Mouse (Mus musculus): ENCODE measurements around the gene Dscam. TPM values are rescaled to one million over a fixed set of nuclear protein-coding genes. Genes with fewer than 3 reads are reported as not detected.

The Dscam gene
- polyA plus RNA-seq, 1 experiment from 2014 or later, result 0.81 TPM

GRCm38 (mm10) chr16:96907081-96907480 is 263.5 kb downstream of the Dscam start:
- H3K4me1 ChIP-seq (ENCODE audit: control insufficient read depth, insufficient read depth, low read length), result no peaks in the 10 kb centered on the region
- no peaks in the 10 kb centered on the region for H3K9me3 ChIP-seq (replicated peaks; ENCODE audit: control insufficient read depth, low read length)
- WGBS, result 86% methylated on average over 1 of the region's 1 CpGs
- no peak overlapping the region for H3K4me3 ChIP-seq (ENCODE audit: low read depth, low read length)
- no peak overlapping the region for H3K4me2 ChIP-seq (ENCODE audit: low read depth, low read length)
- H3K9ac ChIP-seq (replicated peaks; ENCODE audit: low read length), result no peak overlapping the region
- H3K27ac ChIP-seq (replicated peaks; ENCODE audit: low read depth, low read length), result no peak overlapping the region
- DNase-seq (ENCODE audit: low spot score) (no peak), ATAC-seq (replicated peaks; ENCODE audit: insufficient number of reproducible peaks, low FRiP score, low TSS enrichment, low read depth) (no peak)
- no peaks in the 10 kb centered on the region for H3K36me3 ChIP-seq (replicated peaks; ENCODE audit: control insufficient read depth, insufficient read depth, low read depth, low read length)
- H3K27me3 ChIP-seq (ENCODE audit: control insufficient read depth, insufficient read depth, low read length), result no peaks in the 10 kb centered on the region

GRCm38 (mm10) chr16:96906630-96907029 is 263.9 kb downstream of the Dscam start:
- Histone ChIP-seq H3K36me3 (replicated peaks; ENCODE audit: control insufficient read depth, insufficient read depth, low read depth, low read length) (no peaks in the 10 kb centered on the region), H3K4me3 (ENCODE audit: low read depth, low read length) (no peak overlapping the region), H3K27ac (replicated peaks; ENCODE audit: low read depth, low read length) (no peak overlapping the region), H3K9ac (replicated peaks; ENCODE audit: low read length) (no peak overlapping the region), H3K4me1 (ENCODE audit: control insufficient read depth, insufficient read depth, low read length) (no peaks in the 10 kb centered on the region), H3K9me3 (replicated peaks; ENCODE audit: control insufficient read depth, low read length) (no peaks in the 10 kb centered on the region), H3K4me2 (ENCODE audit: low read depth, low read length) (no peak overlapping the region), H3K27me3 (ENCODE audit: control insufficient read depth, insufficient read depth, low read length) (no peaks in the 10 kb centered on the region)
- ATAC-seq (replicated peaks; ENCODE audit: insufficient number of reproducible peaks, low FRiP score, low TSS enrichment, low read depth) (no peak), DNase-seq (ENCODE audit: low spot score) (no peak)
- WGBS, result 83% methylated on average over 2 of the region's 2 CpGs

GRCm38 (mm10) chr16:96904761-96905160 is 265.8 kb downstream of the Dscam start:
- H3K9me3 ChIP-seq (replicated peaks; ENCODE audit: control insufficient read depth, low read length), result no peaks in the 10 kb centered on the region
- no peak overlapping the region for H3K27ac ChIP-seq (replicated peaks; ENCODE audit: low read depth, low read length)
- no peaks in the 10 kb centered on the region for H3K27me3 ChIP-seq (ENCODE audit: control insufficient read depth, insufficient read depth, low read length)
- H3K9ac ChIP-seq (replicated peaks; ENCODE audit: low read length), result no peak overlapping the region
- ATAC-seq (replicated peaks; ENCODE audit: insufficient number of reproducible peaks, low FRiP score, low TSS enrichment, low read depth) (no peak), DNase-seq (ENCODE audit: low spot score) (no peak)
- 64% methylated on average over 2 of the region's 2 CpGs for WGBS
- H3K4me2 ChIP-seq (ENCODE audit: low read depth, low read length), result no peak overlapping the region
- H3K4me3 ChIP-seq (ENCODE audit: low read depth, low read length), result no peak overlapping the region
- H3K4me1 ChIP-seq (ENCODE audit: control insufficient read depth, insufficient read depth, low read length), result no peaks in the 10 kb centered on the region
- no peaks in the 10 kb centered on the region for H3K36me3 ChIP-seq (replicated peaks; ENCODE audit: control insufficient read depth, insufficient read depth, low read depth, low read length)

GRCm38 (mm10) chr16:96904359-96904758 is 266.2 kb downstream of the Dscam start:
- Histone ChIP-seq H3K9me3 (replicated peaks; ENCODE audit: control insufficient read depth, low read length) (no peaks in the 10 kb centered on the region), H3K4me3 (ENCODE audit: low read depth, low read length) (no peak overlapping the region), H3K27me3 (ENCODE audit: control insufficient read depth, insufficient read depth, low read length) (no peaks in the 10 kb centered on the region), H3K36me3 (replicated peaks; ENCODE audit: control insufficient read depth, insufficient read depth, low read depth, low read length) (no peaks in the 10 kb centered on the region), H3K4me2 (ENCODE audit: low read depth, low read length) (no peak overlapping the region), H3K9ac (replicated peaks; ENCODE audit: low read length) (no peak overlapping the region), H3K4me1 (ENCODE audit: control insufficient read depth, insufficient read depth, low read length) (no peaks in the 10 kb centered on the region), H3K27ac (replicated peaks; ENCODE audit: low read depth, low read length) (no peak overlapping the region)
- DNase-seq (ENCODE audit: low spot score), result no peak
- WGBS, result 44% methylated on average over 2 of the region's 2 CpGs
- ATAC-seq (replicated peaks; ENCODE audit: insufficient number of reproducible peaks, low FRiP score, low TSS enrichment, low read depth), result no peak

- H3K9ac ChIP-seq (replicated peaks; ENCODE audit: low read length), result no peak overlapping the region
- no peak overlapping the region for H3K4me2 ChIP-seq (ENCODE audit: low read depth, low read length)
- no peaks in the 10 kb centered on the region for H3K9me3 ChIP-seq (replicated peaks; ENCODE audit: control insufficient read depth, low read length)
- ATAC-seq (replicated peaks; ENCODE audit: insufficient number of reproducible peaks, low FRiP score, low TSS enrichment, low read depth) (no peak), DNase-seq (ENCODE audit: low spot score) (no peak)
- H3K4me3 ChIP-seq (ENCODE audit: low read depth, low read length), result no peak overlapping the region
- no peak overlapping the region for H3K27ac ChIP-seq (replicated peaks; ENCODE audit: low read depth, low read length)
- no peaks in the 10 kb centered on the region for H3K27me3 ChIP-seq (ENCODE audit: control insufficient read depth, insufficient read depth, low read length)
- H3K4me1 ChIP-seq (ENCODE audit: control insufficient read depth, insufficient read depth, low read length), result no peaks in the 10 kb centered on the region
- H3K36me3 ChIP-seq (replicated peaks; ENCODE audit: control insufficient read depth, insufficient read depth, low read depth, low read length), result no peaks in the 10 kb centered on the region
These were observed 268.0 kb downstream of the Dscam start for GRCm38 (mm10) chr16:96902596-96902995.

- H3K9ac ChIP-seq (replicated peaks; ENCODE audit: low read length), result no peak overlapping the region
- H3K9me3 ChIP-seq (replicated peaks; ENCODE audit: control insufficient read depth, low read length), result no peaks in the 10 kb centered on the region
- no peak overlapping the region for H3K27ac ChIP-seq (replicated peaks; ENCODE audit: low read depth, low read length)
- ATAC-seq (replicated peaks; ENCODE audit: insufficient number of reproducible peaks, low FRiP score, low TSS enrichment, low read depth) (no peak), DNase-seq (ENCODE audit: low spot score) (no peak)
- H3K27me3 ChIP-seq (ENCODE audit: control insufficient read depth, insufficient read depth, low read length), result no peaks in the 10 kb centered on the region
- WGBS, result 72% methylated on average over 3 of the region's 3 CpGs
- H3K4me1 ChIP-seq (ENCODE audit: control insufficient read depth, insufficient read depth, low read length), result no peaks in the 10 kb centered on the region
- no peak overlapping the region for H3K4me2 ChIP-seq (ENCODE audit: low read depth, low read length)
- H3K4me3 ChIP-seq (ENCODE audit: low read depth, low read length), result no peak overlapping the region
- H3K36me3 ChIP-seq (replicated peaks; ENCODE audit: control insufficient read depth, insufficient read depth, low read depth, low read length), result no peaks in the 10 kb centered on the region
These were observed 269.1 kb downstream of the Dscam start for GRCm38 (mm10) chr16:96901234-96902014.

- no peak for ATAC-seq (replicated peaks; ENCODE audit: insufficient number of reproducible peaks, low FRiP score, low TSS enrichment, low read depth)
- H3K36me3 ChIP-seq (replicated peaks; ENCODE audit: control insufficient read depth, insufficient read depth, low read depth, low read length), result no peaks in the 10 kb centered on the region
These were observed 271.2 kb downstream of the Dscam start for GRCm38 (mm10) chr16:96899329-96899728.

GRCm38 (mm10) chr16:96896510-96897133 is 273.9 kb downstream of the Dscam start:
- DNase-seq (ENCODE audit: low spot score), result peak; percentile 67

More at GRCm38 (mm10) chr16:96899329-96899728, 271.2 kb downstream of the Dscam start:
- H3K4me3 ChIP-seq (ENCODE audit: low read depth, low read length), result no peak overlapping the region
- DNase-seq (ENCODE audit: low spot score), result no peak
- H3K27me3 ChIP-seq (ENCODE audit: control insufficient read depth, insufficient read depth, low read length), result no peaks in the 10 kb centered on the region
- no peaks in the 10 kb centered on the region for H3K4me1 ChIP-seq (ENCODE audit: control insufficient read depth, insufficient read depth, low read length)
- no peak overlapping the region for H3K27ac ChIP-seq (replicated peaks; ENCODE audit: low read depth, low read length)
- no peak overlapping the region for H3K9ac ChIP-seq (replicated peaks; ENCODE audit: low read length)
- no peak overlapping the region for H3K4me2 ChIP-seq (ENCODE audit: low read depth, low read length)
- H3K9me3 ChIP-seq (replicated peaks; ENCODE audit: control insufficient read depth, low read length), result no peaks in the 10 kb centered on the region

More at GRCm38 (mm10) chr16:96896510-96897133, 273.9 kb downstream of the Dscam start:
- H3K9ac ChIP-seq (replicated peaks; ENCODE audit: low read length), result no peak overlapping the region
- no peak overlapping the region for H3K4me3 ChIP-seq (ENCODE audit: low read depth, low read length)
- no peaks in the 10 kb centered on the region for H3K36me3 ChIP-seq (replicated peaks; ENCODE audit: control insufficient read depth, insufficient read depth, low read depth, low read length)
- no peak overlapping the region for H3K4me2 ChIP-seq (ENCODE audit: low read depth, low read length)
- no peak for ATAC-seq (replicated peaks; ENCODE audit: insufficient number of reproducible peaks, low FRiP score, low TSS enrichment, low read depth)
- H3K27me3 ChIP-seq (ENCODE audit: control insufficient read depth, insufficient read depth, low read length), result no peaks in the 10 kb centered on the region
- 59% methylated on average over 10 of the region's 10 CpGs for WGBS
- no peak overlapping the region for H3K27ac ChIP-seq (replicated peaks; ENCODE audit: low read depth, low read length)
- no peaks in the 10 kb centered on the region for H3K9me3 ChIP-seq (replicated peaks; ENCODE audit: control insufficient read depth, low read length)
- H3K4me1 ChIP-seq (ENCODE audit: control insufficient read depth, insufficient read depth, low read length), result no peaks in the 10 kb centered on the region
